Mouse (Mus musculus): ENCODE data around the gene Baiap2l2. TPM values are rescaled to one million over a fixed set of nuclear protein-coding genes. Genes with fewer than 3 reads are reported as not detected.

The Baiap2l2 gene
- 1.3 and 4.2 TPM in 2 replicates for polyA plus RNA-seq (2014; fragmentation: Nextera tagmentation; extraction: Ambion mirVana)

DNA sequence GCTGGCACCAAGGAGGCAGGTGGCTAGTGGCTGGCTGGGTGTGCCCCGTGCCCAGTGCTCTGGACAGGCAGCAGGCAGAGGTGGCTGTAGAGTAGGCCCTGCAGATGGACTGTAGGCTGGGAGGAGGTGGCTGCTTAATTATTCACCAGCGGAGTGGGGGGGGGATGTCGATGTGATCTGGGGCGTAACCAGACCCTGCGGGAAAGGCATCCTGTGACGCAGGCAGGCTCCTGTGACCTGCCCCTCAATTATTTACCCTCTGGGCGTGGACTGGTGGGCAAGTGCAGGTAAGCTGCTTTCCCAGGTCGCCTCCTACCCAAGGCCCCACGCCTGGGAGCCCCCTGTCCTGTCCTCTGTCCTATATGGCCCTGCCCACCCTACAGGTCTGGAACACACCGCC is at the start of gene Baiap2l2:
Baiap2l2 (minus strand) TSS at position 139 of the 400 bp plus-strand sequence.
- no peak for DNase-seq (ENCODE audit: low spot score)
- Histone ChIP-seq H3K4me1 (replicated peaks; ENCODE audit: control insufficient read depth, insufficient read depth, low read length) (no peaks in the 10 kb centered on the region), H3K27me3 (ENCODE audit: control insufficient read depth, insufficient read depth, low read length) (no peaks in the 10 kb centered on the region), H3K4me2 (ENCODE audit: low read depth, low read length, severe bottlenecking) (no peak within 1 kb of the TSS), H3K4me3 (ENCODE audit: low read depth, low read length) (no peak within 1 kb of the TSS), H3K9me3 (ENCODE audit: control insufficient read depth, low read length) (no peaks in the 10 kb centered on the region), H3K27ac (ENCODE audit: low read depth, low read length) (no peak within 1 kb of the TSS), H3K36me3 (ENCODE audit: control insufficient read depth, insufficient read depth, low read length) (no peaks in the 10 kb centered on the region), H3K9ac (ENCODE audit: low read length) (no peak within 1 kb of the TSS)
- no peak for ATAC-seq (replicated peaks; ENCODE audit: low FRiP score)
- 69% methylated on average over 10 of the region's 10 CpGs for WGBS

GRCm38 (mm10) chr15:79333409-79333808 is 48.1 kb upstream of the Baiap2l2 start:
- DNase-seq (ENCODE audit: low spot score) (no peak), ATAC-seq (replicated peaks; ENCODE audit: low FRiP score) (no peak)
- H3K4me2 ChIP-seq (ENCODE audit: low read depth, low read length, severe bottlenecking), result no peak overlapping the region
- H3K4me1 ChIP-seq (replicated peaks; ENCODE audit: control insufficient read depth, insufficient read depth, low read length), result no peaks in the 10 kb centered on the region
- no peaks in the 10 kb centered on the region for H3K9me3 ChIP-seq (ENCODE audit: control insufficient read depth, low read length)
- no peaks in the 10 kb centered on the region for H3K36me3 ChIP-seq (ENCODE audit: control insufficient read depth, insufficient read depth, low read length)
- H3K27ac ChIP-seq (ENCODE audit: low read depth, low read length), result no peak overlapping the region
- WGBS, result 81% methylated on average over 4 of the region's 4 CpGs
- H3K9ac ChIP-seq (ENCODE audit: low read length), result no peak overlapping the region
- no peak overlapping the region for H3K4me3 ChIP-seq (ENCODE audit: low read depth, low read length)
- H3K27me3 ChIP-seq (ENCODE audit: control insufficient read depth, insufficient read depth, low read length), result no peaks in the 10 kb centered on the region

DNA sequence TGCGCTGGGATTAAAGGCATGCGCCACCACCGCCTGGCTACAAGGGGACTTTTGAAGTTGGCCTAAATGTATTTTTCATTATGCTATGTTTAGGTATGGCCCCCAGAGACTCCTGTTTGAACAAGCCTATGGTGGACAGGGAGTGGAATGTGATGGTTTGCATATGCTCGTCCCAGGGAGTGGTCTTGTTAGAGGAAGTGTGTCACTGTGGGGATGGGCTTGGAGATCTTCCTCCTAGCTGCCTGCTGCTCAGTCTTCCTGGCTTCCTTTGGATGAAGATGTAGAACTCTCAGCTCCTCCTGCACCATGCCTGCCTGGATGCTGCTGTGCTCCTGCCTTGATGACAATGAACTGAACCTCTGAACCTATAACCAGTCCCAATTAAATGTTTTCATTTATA is 45.2 kb upstream of the Baiap2l2 start:
- Histone ChIP-seq H3K4me2 (ENCODE audit: low read depth, low read length, severe bottlenecking) (no peak overlapping the region), H3K4me1 (replicated peaks; ENCODE audit: control insufficient read depth, insufficient read depth, low read length) (peaks cover 7% of the 10 kb centered on the region), H3K4me3 (ENCODE audit: low read depth, low read length) (no peak overlapping the region), H3K9ac (ENCODE audit: low read length) (no peak overlapping the region), H3K27me3 (ENCODE audit: control insufficient read depth, insufficient read depth, low read length) (no peaks in the 10 kb centered on the region), H3K9me3 (ENCODE audit: control insufficient read depth, low read length) (no peaks in the 10 kb centered on the region), H3K27ac (ENCODE audit: low read depth, low read length) (no peak overlapping the region), H3K36me3 (ENCODE audit: control insufficient read depth, insufficient read depth, low read length) (no peaks in the 10 kb centered on the region)
- DNase-seq (ENCODE audit: low spot score) (no peak), ATAC-seq (replicated peaks; ENCODE audit: low FRiP score) (no peak)
- 78% methylated on average over 4 of the region's 4 CpGs for WGBS

DNA sequence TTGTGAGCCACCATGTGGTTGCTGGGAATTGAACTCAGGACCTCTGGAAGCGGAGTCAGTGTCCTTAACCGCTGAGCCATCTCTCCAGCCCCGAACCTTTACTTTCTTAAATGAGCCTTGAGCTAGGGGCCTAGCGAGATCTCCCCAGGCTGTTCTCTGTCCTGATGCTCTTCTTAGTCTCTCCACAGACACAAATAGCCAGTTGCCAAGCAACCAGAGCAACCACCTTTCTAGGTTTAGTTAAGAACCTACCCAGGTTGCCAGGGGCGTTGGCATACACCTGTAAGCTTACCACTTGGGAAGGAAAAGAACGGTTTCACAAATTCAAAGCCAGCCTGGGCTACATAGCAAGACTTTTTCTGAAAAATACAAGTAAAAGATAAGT is 44.6 kb upstream of the Baiap2l2 start:
- H3K4me2 ChIP-seq (ENCODE audit: low read depth, low read length, severe bottlenecking), result no peak overlapping the region
- no peak overlapping the region for H3K9ac ChIP-seq (ENCODE audit: low read length)
- no peak overlapping the region for H3K27ac ChIP-seq (ENCODE audit: low read depth, low read length)
- no peaks in the 10 kb centered on the region for H3K27me3 ChIP-seq (ENCODE audit: control insufficient read depth, insufficient read depth, low read length)
- DNase-seq (ENCODE audit: low spot score), result no peak
- 91% methylated on average over 6 of the region's 6 CpGs for WGBS
- H3K4me1 ChIP-seq (replicated peaks; ENCODE audit: control insufficient read depth, insufficient read depth, low read length), result peaks cover 7% of the 10 kb centered on the region
- no peak overlapping the region for H3K4me3 ChIP-seq (ENCODE audit: low read depth, low read length)
- H3K36me3 ChIP-seq (ENCODE audit: control insufficient read depth, insufficient read depth, low read length), result no peaks in the 10 kb centered on the region
- H3K9me3 ChIP-seq (ENCODE audit: control insufficient read depth, low read length), result no peaks in the 10 kb centered on the region
- no peak for ATAC-seq (replicated peaks; ENCODE audit: low FRiP score)

DNA sequence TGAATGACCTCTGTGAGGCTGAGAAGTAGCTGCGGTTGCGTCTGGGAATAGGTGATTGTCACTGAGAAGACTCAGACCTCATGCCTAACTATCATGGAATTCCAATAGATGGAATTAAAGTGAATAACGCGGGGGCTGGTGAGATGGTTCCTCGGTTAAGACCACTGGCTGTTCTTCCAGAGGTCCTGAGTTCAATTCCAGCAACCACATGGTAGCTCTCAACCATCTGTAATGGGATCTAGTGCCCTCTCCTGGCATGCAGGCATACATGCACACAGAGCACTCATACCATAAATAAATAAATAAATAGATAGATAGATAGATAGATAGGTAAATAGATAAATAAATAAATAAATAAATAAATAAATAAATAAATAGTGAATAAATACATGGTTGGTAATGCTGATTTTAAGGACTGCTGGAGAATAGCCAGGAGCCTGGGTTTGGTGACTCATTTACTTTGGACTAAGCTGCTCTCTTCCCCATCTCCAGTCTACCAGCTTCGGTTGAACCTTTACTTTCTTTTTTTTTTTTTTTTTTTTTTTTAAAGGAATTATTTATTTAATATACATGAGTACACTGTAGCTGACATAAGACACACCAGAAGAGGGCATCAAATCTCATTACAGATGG is 44.1 kb upstream of the Baiap2l2 start:
- Histone ChIP-seq H3K27ac (ENCODE audit: low read depth, low read length) (no peak overlapping the region), H3K36me3 (ENCODE audit: control insufficient read depth, insufficient read depth, low read length) (no peaks in the 10 kb centered on the region), H3K4me1 (replicated peaks; ENCODE audit: control insufficient read depth, insufficient read depth, low read length) (peaks cover 7% of the 10 kb centered on the region), H3K4me3 (ENCODE audit: low read depth, low read length) (no peak overlapping the region), H3K27me3 (ENCODE audit: control insufficient read depth, insufficient read depth, low read length) (no peaks in the 10 kb centered on the region), H3K9ac (ENCODE audit: low read length) (no peak overlapping the region), H3K9me3 (ENCODE audit: control insufficient read depth, low read length) (no peaks in the 10 kb centered on the region), H3K4me2 (ENCODE audit: low read depth, low read length, severe bottlenecking) (no peak overlapping the region)
- DNase-seq (ENCODE audit: low spot score) (no peak), ATAC-seq (replicated peaks; ENCODE audit: low FRiP score) (no peak)
- WGBS, result 95% methylated on average over 6 of the region's 6 CpGs

DNA sequence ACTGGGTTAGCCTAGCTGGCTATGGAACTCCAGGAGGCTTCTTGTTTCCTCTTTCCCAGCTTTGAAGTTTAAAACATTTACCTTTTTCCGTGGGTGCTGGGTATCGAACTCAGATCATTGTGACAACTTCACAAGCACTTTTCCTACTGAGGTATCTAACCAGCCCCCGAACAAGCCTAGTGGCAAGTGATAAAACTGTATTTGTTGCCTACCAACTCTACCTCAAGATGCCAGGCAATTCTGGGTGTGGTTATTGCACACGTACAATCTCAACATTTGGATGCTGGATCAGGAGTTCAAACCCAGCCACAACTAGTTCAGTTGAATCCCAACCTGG is 43.6 kb upstream of the Baiap2l2 start:
- Histone ChIP-seq H3K27me3 (ENCODE audit: control insufficient read depth, insufficient read depth, low read length) (no peaks in the 10 kb centered on the region), H3K4me1 (replicated peaks; ENCODE audit: control insufficient read depth, insufficient read depth, low read length) (peaks cover 9% of the 10 kb centered on the region), H3K4me3 (ENCODE audit: low read depth, low read length) (no peak overlapping the region), H3K4me2 (ENCODE audit: low read depth, low read length, severe bottlenecking) (no peak overlapping the region), H3K9ac (ENCODE audit: low read length) (no peak overlapping the region), H3K36me3 (ENCODE audit: control insufficient read depth, insufficient read depth, low read length) (no peaks in the 10 kb centered on the region), H3K9me3 (ENCODE audit: control insufficient read depth, low read length) (no peaks in the 10 kb centered on the region), H3K27ac (ENCODE audit: low read depth, low read length) (no peak overlapping the region)
- DNase-seq (ENCODE audit: low spot score) (no peak), ATAC-seq (replicated peaks; ENCODE audit: low FRiP score) (no peak)
- 91% methylated on average over 4 of the region's 4 CpGs for WGBS

DNA sequence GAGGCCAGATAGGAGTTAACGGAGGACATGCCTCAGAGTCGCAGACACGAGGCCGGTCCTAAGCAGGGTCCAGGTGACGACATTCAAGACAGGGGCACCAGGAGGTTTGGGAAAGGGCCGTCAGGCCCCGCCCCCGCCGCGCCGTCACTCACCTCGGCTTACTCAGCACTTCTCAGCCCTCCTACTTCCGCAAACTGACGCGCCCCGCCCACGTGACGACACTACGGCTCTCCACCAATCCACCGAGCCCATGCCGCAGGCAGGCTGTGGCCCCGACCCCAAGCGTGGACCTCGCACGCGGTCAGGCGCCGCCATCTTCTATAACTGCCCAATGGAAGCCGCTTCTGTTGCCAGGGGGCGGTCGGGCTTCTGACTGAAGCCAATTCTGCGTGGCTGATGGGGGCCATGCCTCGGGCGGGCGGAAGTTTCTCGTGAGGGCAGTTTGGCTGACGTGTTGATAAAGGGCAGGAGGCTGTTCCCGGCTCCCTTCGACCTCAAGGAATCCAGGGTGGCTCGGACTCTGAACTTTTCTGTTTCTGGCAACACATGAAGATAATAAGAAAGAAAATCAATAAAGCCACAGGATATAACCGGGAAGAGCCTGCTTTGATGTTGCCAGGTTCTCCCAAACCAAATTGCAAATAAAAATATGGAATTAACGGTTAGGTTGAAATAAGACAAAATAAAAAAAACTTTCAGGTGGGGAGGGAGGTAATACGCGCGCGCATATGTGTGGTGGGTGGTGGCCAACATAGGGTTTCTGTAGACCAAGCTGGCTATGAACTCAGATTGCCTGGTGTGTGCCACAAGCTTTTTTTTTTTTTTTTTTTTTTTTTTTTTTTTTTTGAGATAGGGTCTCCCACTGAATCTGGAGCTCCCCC is 43.0 kb upstream of the Baiap2l2 start, which contains the start of gene Pla2g6:
Pla2g6 (minus strand) TSS at position 333 of the 881 bp plus-strand sequence.
- peak within 1 kb of the TSS; percentile 80 for H3K27ac ChIP-seq (ENCODE audit: low read depth, low read length)
- H3K9ac ChIP-seq (ENCODE audit: low read length), result peak within 1 kb of the TSS; percentile 74
- H3K4me2 ChIP-seq (ENCODE audit: low read depth, low read length, severe bottlenecking), result peak within 1 kb of the TSS; percentile 89
- H3K27me3 ChIP-seq (ENCODE audit: control insufficient read depth, insufficient read depth, low read length), result no peaks in the 10 kb centered on the region
- no peaks in the 10 kb centered on the region for H3K9me3 ChIP-seq (ENCODE audit: control insufficient read depth, low read length)
- ATAC-seq (replicated peaks; ENCODE audit: low FRiP score) (peak; percentile 97), DNase-seq (ENCODE audit: low spot score) (peak; percentile 100)
- peak within 1 kb of the TSS; percentile 55 for H3K4me3 ChIP-seq (ENCODE audit: low read depth, low read length)
- WGBS, result 4% methylated on average over 45 of the region's 46 CpGs
- H3K36me3 ChIP-seq (ENCODE audit: control insufficient read depth, insufficient read depth, low read length), result no peaks in the 10 kb centered on the region
- peaks cover 9% of the 10 kb centered on the region for H3K4me1 ChIP-seq (replicated peaks; ENCODE audit: control insufficient read depth, insufficient read depth, low read length)

DNA sequence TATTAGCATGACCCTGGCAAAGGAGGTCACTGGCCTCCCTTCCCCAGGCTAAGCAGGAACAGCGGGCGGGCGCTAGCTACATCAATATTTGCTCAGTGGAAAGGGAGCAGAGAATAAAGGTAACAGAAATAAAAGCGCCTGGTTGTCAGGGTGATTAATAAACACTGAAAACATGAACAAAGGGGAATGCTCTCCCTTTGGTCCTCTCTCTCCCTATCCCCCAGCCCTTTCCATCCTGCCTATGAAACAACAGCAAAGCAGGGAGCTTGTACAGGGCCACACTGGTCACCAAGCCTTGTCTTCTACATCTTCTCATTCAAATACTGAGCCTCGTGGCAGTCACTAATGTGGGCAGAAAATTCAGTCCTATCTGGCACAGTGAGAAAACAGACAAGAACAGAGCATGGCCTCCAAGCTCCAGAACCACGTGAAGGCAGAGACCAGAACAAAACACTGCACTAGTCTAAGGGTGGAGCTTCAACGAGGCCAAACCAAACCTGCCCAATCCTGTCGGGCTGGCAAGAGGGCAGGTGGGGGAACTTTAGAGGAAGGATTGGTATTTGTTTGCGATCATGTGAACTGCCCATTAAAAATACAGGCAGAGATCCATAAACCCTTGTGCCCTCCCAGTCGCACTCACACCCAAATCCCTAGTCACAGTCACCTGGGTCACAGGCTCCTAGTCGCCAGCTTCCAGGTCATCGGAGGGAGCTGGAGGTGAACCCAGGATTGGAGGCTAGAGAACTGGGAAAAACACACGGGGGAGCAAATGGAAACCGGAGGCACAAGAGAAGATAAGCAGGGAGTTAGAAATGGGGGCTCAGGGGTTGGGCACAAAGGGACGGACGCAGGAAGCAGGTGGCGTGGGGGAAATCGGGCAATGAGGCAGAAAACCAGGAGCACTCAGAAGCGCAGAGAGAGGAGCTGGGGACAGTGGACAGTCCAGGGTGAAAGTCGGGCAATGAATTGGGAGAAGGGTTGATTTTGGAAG is 41.9 kb upstream of the Baiap2l2 start:
- Histone ChIP-seq H3K4me3 (ENCODE audit: low read depth, low read length) (peak overlapping the region; percentile 55), H3K4me1 (replicated peaks; ENCODE audit: control insufficient read depth, insufficient read depth, low read length) (peaks cover 9% of the 10 kb centered on the region), H3K27ac (ENCODE audit: low read depth, low read length) (peak overlapping the region; percentile 80), H3K9me3 (ENCODE audit: control insufficient read depth, low read length) (no peaks in the 10 kb centered on the region), H3K9ac (ENCODE audit: low read length) (peak overlapping the region; percentile 74), H3K27me3 (ENCODE audit: control insufficient read depth, insufficient read depth, low read length) (no peaks in the 10 kb centered on the region), H3K36me3 (ENCODE audit: control insufficient read depth, insufficient read depth, low read length) (no peaks in the 10 kb centered on the region), H3K4me2 (ENCODE audit: low read depth, low read length, severe bottlenecking) (peak overlapping the region; percentile 89)
- WGBS, result 8% methylated on average over 20 of the region's 20 CpGs
- DNase-seq (ENCODE audit: low spot score) (peak; percentile 69), ATAC-seq (replicated peaks; ENCODE audit: low FRiP score) (peak; percentile 33)
